ENCODE assay signal across 31 mouse cellular contexts in the genomic region with DNA sequence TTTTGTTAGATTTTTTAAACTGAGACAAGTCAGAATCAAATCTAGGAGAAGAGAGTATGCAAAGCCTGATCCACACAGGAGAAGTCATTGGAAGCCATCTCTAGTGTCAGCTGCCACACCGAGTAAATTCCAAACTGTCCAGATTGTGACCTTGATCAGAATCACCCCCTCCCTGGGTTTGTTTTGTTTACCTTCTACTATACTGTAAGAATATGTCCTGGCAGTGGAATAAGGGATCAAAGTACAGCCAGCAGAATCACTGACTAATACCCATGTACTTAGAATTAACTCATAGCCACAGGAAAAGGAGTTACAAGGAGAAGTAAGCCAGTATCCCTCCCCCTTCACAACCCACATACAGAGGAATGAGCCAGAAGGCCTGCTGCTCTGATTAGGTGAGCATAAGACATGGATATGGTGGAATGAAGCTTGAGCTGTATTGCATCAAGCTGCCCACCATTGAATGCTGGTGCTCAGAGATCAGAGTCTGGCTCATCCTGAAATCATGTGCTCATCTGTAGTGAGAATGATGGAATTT.
DNase-seq lines count a peak whose midpoint lies in the region; ATAC-seq lines count a peak whose summit lies in the region.
"Had no signal": no experiment of that assay in that cellular context is flagged by ENCODE, and none has a peak within 500 bp of the region (broad histone marks: within the 10 kb centered on the region; RNA-seq: fewer than 3 reads in every experiment).

No protein-coding gene starts in this region.

- intact Hi-C loops in gastrocnemius, postnatal 36 days (cut with DNase I) = no loop called here

- no peak overlapping the region for H3K4me2 ChIP-seq in intestine, embryonic 16.5 days (ENCODE audit: low read depth, low read length)
- no peak overlapping the region for H3K4me2 ChIP-seq in hindbrain, embryonic 11.5 days (replicated peaks; ENCODE audit: low read depth, low read length)
- H3K4me2 ChIP-seq: heart, embryonic 12.5 days; heart, embryonic 15.5 days; hindbrain, embryonic 14.5 days had no signal

- H3K4me3 ChIP-seq in intestine, embryonic 16.5 days (ENCODE audit: low read length) = no peak overlapping the region
- H3K4me3 ChIP-seq in hindbrain, embryonic 11.5 days (ENCODE audit: low read depth, low read length) = no peak overlapping the region
- H3K4me3 ChIP-seq: gastrocnemius, adult 2 months; heart, embryonic 12.5 days; heart, embryonic 15.5 days; hindbrain, embryonic 10.5 days had no signal

- 0 out of 2 replicates have a peak, but pooled peaks cover 6% of the 10 kb centered on the region for H3K4me1 ChIP-seq in intestine, embryonic 16.5 days (ENCODE audit: control insufficient read depth, insufficient read depth, low read length)
- no peaks in the 10 kb centered on the region for H3K4me1 ChIP-seq in hindbrain, embryonic 11.5 days (replicated peaks; ENCODE audit: control insufficient read depth, insufficient read depth, low read length)
- H3K4me1 ChIP-seq: hindbrain, embryonic 10.5 days had no signal

- no peaks in the 10 kb centered on the region for H3K36me3 ChIP-seq in intestine, embryonic 16.5 days (ENCODE audit: control insufficient read depth, insufficient read depth, low read length)
- no peaks in the 10 kb centered on the region for H3K36me3 ChIP-seq in hindbrain, embryonic 11.5 days (ENCODE audit: control insufficient read depth, insufficient read depth, low read length)
- H3K36me3 ChIP-seq: G1E; heart, embryonic 12.5 days; heart, embryonic 15.5 days; hindbrain, embryonic 10.5 days had no signal

- no peaks in the 10 kb centered on the region for H3K27me3 ChIP-seq in intestine, embryonic 16.5 days (replicated peaks; ENCODE audit: control insufficient read depth, insufficient read depth, low read length)
- no peaks in the 10 kb centered on the region for H3K27me3 ChIP-seq in hindbrain, embryonic 11.5 days (ENCODE audit: control insufficient read depth, insufficient read depth, low read length)
- H3K27me3 ChIP-seq: CH12.LX; heart, embryonic 12.5 days; heart, embryonic 15.5 days had no signal

- peak; percentile 14 to 26 for DNase-seq in cerebellum, postnatal 10 days
- DNase-seq in cerebellum, postnatal 36 days = no peak
- DNase-seq in lung, postnatal 10 days = peak; percentile 2
- DNase-seq in lung, postnatal 14 days = no peak
- DNase-seq in gastrocnemius, postnatal 36 days = no peak
- DNase-seq in T-cell, adult 2 months (ENCODE audit: low spot score) = no peak
- DNase-seq in hindbrain, embryonic 11.5 days (ENCODE audit: low spot score) = no peak
- DNase-seq: adrenal gland, adult 8-10 months; adrenal gland, postnatal 25 days; B cell, adult 2 months; cerebellum, adult 18-20 months; cerebellum, adult 9-10 months; cerebellum, postnatal 25 days; embryo, embryonic 11 days; forebrain, postnatal 0 days; gastrocnemius, adult 2 months; gastrocnemius, postnatal 14 days; heart, postnatal 10 days; heart, postnatal 36 days; kidney, adult 18-20 months had no signal

- no peak overlapping the region for H3K27ac ChIP-seq in intestine, embryonic 16.5 days (ENCODE audit: low read length)
- no peak overlapping the region for H3K27ac ChIP-seq in hindbrain, embryonic 11.5 days (ENCODE audit: low read depth, low read length)
- H3K27ac ChIP-seq: gastrocnemius, adult 2 months; heart, embryonic 15.5 days; hindbrain, embryonic 10.5 days; hindbrain, embryonic 14.5 days; hindbrain, postnatal 0 days had no signal

- peak; percentile 81 for ATAC-seq in intestine, embryonic 16.5 days
- ATAC-seq in hindbrain, embryonic 11.5 days (ENCODE audit: low FRiP score) = no peak
- ATAC-seq: activated CD4-positive, CD25-positive, alpha-beta regulatory T cell, adult 4 months; forebrain, embryonic 14.5 days; forebrain, postnatal 0 days; hindbrain, postnatal 0 days; inflammation-experienced regulatory T-cells, adult 6 months had no signal

- H3K9ac ChIP-seq in intestine, embryonic 16.5 days (ENCODE audit: low read depth, low read length) = no peak overlapping the region
- no peak overlapping the region for H3K9ac ChIP-seq in hindbrain, embryonic 11.5 days (ENCODE audit: low read depth, low read length)
- H3K9ac ChIP-seq: forebrain, postnatal 0 days; heart, embryonic 12.5 days; heart, embryonic 15.5 days; hindbrain, embryonic 14.5 days had no signal

- WGBS in intestine, embryonic 16.5 days = 48% methylated on average over 1 of the region's 1 CpGs
- WGBS in hindbrain, embryonic 11.5 days = 91% methylated on average over 1 of the region's 1 CpGs

- no peaks in the 10 kb centered on the region for H3K9me3 ChIP-seq in intestine, embryonic 16.5 days (ENCODE audit: control insufficient read depth, low read length)
- H3K9me3 ChIP-seq in hindbrain, embryonic 11.5 days (ENCODE audit: control insufficient read depth, low read length) = no peaks in the 10 kb centered on the region
- H3K9me3 ChIP-seq: G1E; heart, embryonic 12.5 days; heart, embryonic 15.5 days; hindbrain, embryonic 10.5 days had no signal

Comparison
In these comparisons a context has a peak if more than half of its experiments do, and no peak if none do; other contexts are left out.
1. DNase-seq: peak in cerebellum, postnatal 10 days (2 of 2) and lung, postnatal 10 days (single experiment); none in cerebellum, postnatal 36 days (0 of 2), lung, postnatal 14 days (single experiment), gastrocnemius, postnatal 36 days (0 of 2), T-cell, adult 2 months (single experiment) and hindbrain, embryonic 11.5 days (single experiment).